Comparison of ENCODE assay signal across 26 mouse cellular contexts in the genomic region with DNA sequence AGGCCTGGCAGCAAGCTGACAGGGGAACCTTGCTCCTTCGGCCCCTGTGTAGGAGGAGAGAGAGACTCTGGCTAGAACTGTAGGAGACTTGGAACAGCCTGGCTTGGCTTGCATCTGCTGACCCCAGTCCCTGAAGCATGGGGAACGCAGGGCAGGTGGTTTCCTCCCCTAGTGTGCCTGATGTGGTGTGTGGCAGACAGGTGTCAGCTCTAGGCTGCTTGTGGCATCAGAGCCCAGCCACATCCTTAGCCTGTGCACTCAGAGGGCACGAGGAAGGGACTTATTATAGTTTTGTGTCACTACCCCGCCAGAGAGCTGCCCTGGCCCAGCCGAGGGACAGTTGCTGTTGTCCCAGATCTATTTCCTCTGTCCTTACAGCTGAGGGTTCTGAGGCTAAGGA. TPM values are rescaled to one million over a fixed set of nuclear protein-coding genes. Genes with fewer than 3 reads are reported as not detected.
DNase-seq lines count a peak whose midpoint lies in the region; TF ChIP-seq lines count a peak whose summit lies in the region.
"Had no signal": no experiment of that assay in that cellular context is flagged by ENCODE, and none has a peak within 500 bp of the region (broad histone marks: within the 10 kb centered on the region; RNA-seq: fewer than 3 reads in every experiment).

No protein-coding gene starts in this region.

- WGBS in bone marrow, adult 2 months, result 26% methylated on average over 5 of the region's 5 CpGs

- H3K36me3 ChIP-seq in splenic B cell, adult 2 months (ENCODE audit: control insufficient read depth, insufficient read depth, low read length, poor library complexity, severe bottlenecking), result no peaks in the 10 kb centered on the region
- H3K36me3 ChIP-seq: heart, embryonic 13.5 days; hindbrain, embryonic 12.5 days; liver, embryonic 13.5 days; stomach, embryonic 15.5 days had no signal

- H3K27me3 ChIP-seq in splenic B cell, adult 2 months (ENCODE audit: control insufficient read depth, insufficient read depth, low read length, poor library complexity, severe bottlenecking), result no peaks in the 10 kb centered on the region
- H3K27me3 ChIP-seq: heart, embryonic 13.5 days; hindbrain, embryonic 12.5 days; liver, embryonic 13.5 days; stomach, embryonic 15.5 days had no signal

- no peak for TF ChIP-seq CTCF in bone marrow, adult 2 months (IDR thresholded peaks at IDR 0.05; ENCODE audit: control insufficient read depth, insufficient read depth, low read length)

- TF ChIP-seq POLR2A in bone marrow, adult 2 months (IDR thresholded peaks at IDR 0.05; ENCODE audit: borderline replicate concordance, control insufficient read depth, low read depth, low read length), result 0 out of 2 replicates have a peak, but pooled peaks have one; percentile 7

- no peak overlapping the region for H3K27ac ChIP-seq in bone marrow, adult 2 months (ENCODE audit: control insufficient read depth, insufficient read depth, low read depth, low read length, poor library complexity)
- H3K27ac ChIP-seq: heart, embryonic 13.5 days; hindbrain, embryonic 12.5 days; liver, embryonic 13.5 days; stomach, embryonic 15.5 days had no signal

- DNase-seq in A20 (ENCODE audit: low read depth, low spot score), result peak; percentile 31
- peak; percentile 50 for DNase-seq in splenic B cell, adult 2 months (ENCODE audit: low read depth, low spot score)
- peak; percentile 74 for DNase-seq in thymus, postnatal 25 days
- DNase-seq in right cerebral cortex, adult 2 months (ENCODE audit: low spot score in 2 of 2), result no peak
- DNase-seq in kidney, postnatal 4 days, result no peak
- no peak for DNase-seq in cerebellum, postnatal 4 days (ENCODE audit: low spot score in 2 of 2)
- DNase-seq: adrenal gland, adult 8-10 months; B cell, adult 2 months; cerebellum, adult 18-20 months; cerebellum, postnatal 14 days; gastrocnemius, postnatal 25 days; heart, adult 18-20 months; heart, postnatal 14 days; kidney, adult 18-20 months; layer of hippocampus, adult 9-11 months; liver, embryonic 13.5 days; lung, adult 2 months; lung, postnatal 14 days; midbrain, embryonic 14.5 days had no signal

- peaks cover 3% of the 10 kb centered on the region; the same call in 1 of the 2 replicates for H3K4me1 ChIP-seq in bone marrow, adult 2 months (ENCODE audit: control insufficient read depth, insufficient read depth, low read length)

- H3K4me3 ChIP-seq in bone marrow, adult 2 months (replicated peaks; ENCODE audit: control insufficient read depth, low read depth, low read length), result no peak overlapping the region
- H3K4me3 ChIP-seq: heart, embryonic 13.5 days; hindbrain, embryonic 12.5 days; liver, embryonic 13.5 days; megakaryocyte, embryonic 14.5 days; stomach, embryonic 15.5 days had no signal

RNA-seq across cellular contexts. Expression of a gene that starts 38.6 kb away (rescaled TPM):
- polyA plus RNA-seq in bone marrow, adult 2 months (2011; ENCODE audit: insufficient read depth, insufficient read length, low replicate concordance, missing spikeins), result 217 and 514 TPM in 2 replicates
- polyA plus RNA-seq: activated CD4-positive, CD25-positive, alpha-beta regulatory T cell, adult 4 months; forebrain, embryonic 14.5 days had no signal

Comparison
In these comparisons a context has a peak if more than half of its experiments do, and no peak if none do; other contexts are left out.
1. DNase-seq: peak in A20 (single experiment), splenic B cell, adult 2 months (single experiment) and thymus, postnatal 25 days (single experiment); none in right cerebral cortex, adult 2 months (0 of 2), kidney, postnatal 4 days (0 of 2) and cerebellum, postnatal 4 days (0 of 2).